Mouse (Mus musculus) thymus, adult 18-20 months (tissue): ENCODE results near the gene Srp9.
"Not testable (repeated sequence)": the region's sequence is repeated elsewhere in the genome, so short reads cannot be mapped to it uniquely, and the experiment has no call there.

ENCODE experiments used
- DNase-seq, 2 experiments: peaks; one replicate each; pipeline ENCODE4 v3.0.0; 2022; ENCODE audit warnings: mixed read lengths in 2 of 2

The Srp9 gene

GRCm38 (mm10) chr1:182148864-182149514 lies 24.5 kb downstream of the Srp9 start:
- DNase-seq: no peak

GRCm38 (mm10) chr1:182149966-182150365 lies 25.4 kb downstream of the Srp9 start:
- no peak for DNase-seq

GRCm38 (mm10) chr1:182157734-182158133 lies 33.2 kb downstream of the Srp9 start:
- no peak for DNase-seq

DNA sequence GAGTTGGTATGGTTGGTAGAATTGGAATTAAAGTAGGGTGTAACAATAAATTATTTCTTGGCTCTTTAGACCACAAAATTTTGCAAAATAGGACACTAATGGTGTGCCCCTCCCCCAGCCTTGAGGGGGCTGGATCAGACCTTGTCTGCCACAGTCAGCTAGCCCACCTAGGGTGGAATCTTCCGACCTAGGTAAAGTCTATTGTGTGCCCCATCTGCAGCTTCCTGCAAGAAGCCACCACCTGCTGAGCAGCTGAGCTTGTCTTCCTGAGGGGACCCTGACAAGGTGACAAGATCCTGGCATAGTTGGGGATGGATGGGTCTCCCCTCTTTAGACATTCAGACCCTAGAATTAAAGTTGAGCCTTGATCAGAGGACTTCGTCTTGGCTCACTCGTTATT lies 35.0 kb downstream of the Srp9 start:
- DNase-seq: peak in 1 of 2 experiments; percentile 25

DNA sequence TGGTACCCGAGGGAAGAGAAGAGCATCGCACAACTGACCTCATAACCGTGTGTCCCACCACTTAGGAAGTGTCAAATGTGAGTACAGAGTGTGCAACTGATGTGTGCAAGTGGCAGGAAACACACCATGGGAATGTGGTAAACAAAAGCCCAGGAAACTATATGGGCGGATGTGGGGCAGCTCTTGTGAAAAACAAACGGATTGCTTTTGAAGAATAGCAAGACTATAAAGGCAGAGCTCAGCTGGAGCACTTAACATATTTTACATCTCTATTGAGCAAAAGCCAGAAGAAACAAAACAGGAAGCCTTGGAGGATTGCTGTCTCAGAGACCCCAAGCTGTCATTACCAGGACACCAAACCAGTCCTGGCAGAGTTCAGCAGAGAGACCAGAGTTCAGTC lies 38.4 kb downstream of the Srp9 start:
- peak in 1 of 2 experiments; percentile 38 for DNase-seq

DNA sequence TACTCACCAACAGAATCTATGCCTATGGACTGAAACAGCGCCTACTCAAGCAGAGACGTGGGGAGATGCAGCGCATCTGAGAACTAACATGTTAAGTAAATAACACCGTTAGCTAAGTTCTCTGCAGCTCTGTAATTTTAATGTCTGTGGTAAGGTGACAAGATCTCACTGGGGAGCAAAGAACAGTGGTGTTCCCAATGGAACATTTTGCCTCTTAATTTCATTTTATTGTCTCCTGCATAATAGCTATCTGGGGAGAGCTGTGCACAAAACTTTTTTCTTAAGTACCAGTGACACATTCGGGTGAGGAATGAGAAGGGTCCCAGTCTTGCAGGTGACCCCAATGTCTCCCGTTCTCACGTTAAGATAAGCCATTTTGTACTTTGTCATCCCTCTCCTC lies 39.8 kb downstream of the Srp9 start, which contains the start of gene Vmn1r1:
TSS of gene Vmn1r1 (minus strand) at position 101 of the 400 bp plus-strand sequence.
- DNase-seq: no peak

DNA sequence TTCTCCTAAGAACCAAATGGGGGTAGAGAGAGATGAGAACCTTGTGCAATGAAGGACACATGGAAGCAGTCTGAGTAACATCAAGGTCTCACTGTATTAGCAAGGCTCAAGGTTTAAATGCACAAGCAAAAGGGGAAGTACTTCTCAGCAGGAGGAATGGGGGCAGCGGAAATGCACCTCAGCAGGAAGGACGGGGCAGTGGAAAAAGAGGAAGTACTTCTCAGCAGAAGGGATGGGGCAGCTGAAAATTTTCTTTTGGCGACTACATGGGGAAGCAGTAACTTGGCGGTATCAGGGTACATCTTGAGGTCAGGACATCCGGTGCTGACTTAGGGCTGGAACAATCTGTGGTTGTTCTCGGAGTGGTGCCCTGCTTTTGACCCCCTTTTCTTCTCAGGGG lies 45.7 kb downstream of the Srp9 start:
- DNase-seq: not testable (repeated sequence)

DNA sequence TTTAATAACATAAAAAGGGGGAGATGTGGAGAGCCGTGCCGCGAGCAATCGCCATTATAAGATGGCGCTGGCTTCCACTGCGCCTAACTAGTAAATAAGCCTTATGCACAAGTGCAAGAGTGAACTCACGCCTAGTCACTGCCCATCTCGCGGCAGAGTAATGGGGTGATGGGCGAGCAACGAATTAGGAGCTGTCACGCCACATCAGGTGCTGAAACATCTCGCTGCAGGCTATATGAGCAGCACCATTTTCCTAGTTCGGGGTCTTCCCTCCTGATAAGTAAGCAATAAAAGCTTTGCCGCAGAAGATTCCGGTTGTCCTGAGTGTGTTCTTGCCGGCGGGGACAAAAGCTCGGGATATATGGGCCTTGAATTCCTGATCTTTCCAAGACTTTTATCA lies 52.4 kb downstream of the Srp9 start:
- DNase-seq: not testable (repeated sequence)

GRCm38 (mm10) chr1:182181456-182182305 lies 57.1 kb downstream of the Srp9 start:
- DNase-seq: no peak
